Mouse (Mus musculus): ENCODE measurements around the gene Vmn2r19. TPM values are rescaled to one million over a fixed set of nuclear protein-coding genes. Genes with fewer than 3 reads are reported as not detected.
A peak's percentile ranks its signal among the peaks of the same experiment; 100 is the strongest.
"Not testable (repeated sequence)": the region's sequence is repeated elsewhere in the genome, so short reads cannot be mapped to it uniquely, and the experiment has no call there.

Vmn2r19 gene
- total RNA-seq (2021) = not detected
- long read RNA-seq = 0 reads

- DNase-seq (ENCODE audit: low spot score in 2 of 2) = no peak
Measured at GRCm38 (mm10) chr6:123308033-123308432, at the start of gene Vmn2r19. TSS of gene Vmn2r19 (plus strand) at chr6:123308333.

DNA sequence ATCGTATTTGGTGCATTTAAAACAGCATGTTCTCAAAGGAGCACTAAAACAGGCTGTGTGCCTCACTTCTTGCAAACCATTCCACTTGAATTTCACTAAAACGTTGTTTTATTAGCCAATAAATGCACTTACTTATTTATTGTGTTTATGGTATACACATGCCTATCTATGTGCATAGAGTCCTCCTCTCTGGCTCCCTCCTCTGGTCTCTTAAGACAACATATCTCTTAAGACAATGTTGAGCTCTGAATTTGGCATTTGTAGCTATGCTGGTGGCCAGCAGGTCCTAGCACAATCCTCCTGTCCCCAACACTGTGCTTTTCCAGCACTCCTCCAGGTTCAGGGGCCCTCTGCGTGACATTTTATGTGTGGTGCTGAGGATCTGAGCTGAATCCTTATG, 49.2 kb upstream of the Vmn2r19 start:
- DNase-seq (ENCODE audit: low spot score in 2 of 2) = no peak

GRCm38 (mm10) chr6:123259889-123260603, 48.1 kb upstream of the Vmn2r19 start:
- DNase-seq (ENCODE audit: low spot score in 2 of 2) = no peak

DNA sequence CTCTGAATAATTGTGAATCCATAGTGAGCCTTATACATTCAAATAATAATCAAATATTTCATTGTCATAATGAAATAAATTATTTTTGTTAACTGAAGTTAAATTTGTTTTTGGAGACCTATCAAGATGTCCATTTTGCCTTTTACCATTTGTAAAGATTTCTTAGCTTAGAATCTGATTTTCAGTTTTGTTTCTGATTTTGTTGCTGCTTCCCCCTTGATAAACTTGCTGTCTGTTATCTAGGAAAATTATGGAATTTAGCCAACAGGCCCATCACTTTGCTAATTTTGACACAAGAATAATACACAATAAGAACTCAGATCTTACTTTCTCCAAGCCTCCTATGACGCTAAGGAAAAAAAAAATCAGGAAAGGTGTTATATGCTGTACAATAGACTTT, 47.3 kb upstream of the Vmn2r19 start:
- no peak for DNase-seq (ENCODE audit: low spot score in 2 of 2)

- no peak for DNase-seq (ENCODE audit: low spot score in 2 of 2)
Measured at GRCm38 (mm10) chr6:123261555-123262161, 46.5 kb upstream of the Vmn2r19 start, which contains the start of gene Clec4d. TSS of gene Clec4d (plus strand) at chr6:123262111.

DNA sequence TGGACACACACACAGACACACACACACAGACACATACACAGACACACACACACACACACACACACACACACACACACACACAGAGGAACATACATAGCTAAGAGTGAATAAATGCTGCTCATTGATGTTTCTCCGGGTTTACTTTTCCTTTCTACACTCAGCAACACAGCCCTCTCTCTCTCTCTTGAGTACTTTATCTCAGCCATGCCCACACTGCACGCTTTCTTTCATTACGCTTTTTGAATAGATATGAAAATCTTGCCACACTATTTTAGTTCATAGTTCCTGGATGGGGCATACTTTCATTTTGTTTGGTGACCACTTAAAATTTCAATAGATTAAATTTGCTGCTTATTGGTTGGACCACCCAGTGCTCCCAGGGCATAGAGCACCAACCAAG, 43.9 kb upstream of the Vmn2r19 start:
- DNase-seq (ENCODE audit: low spot score in 2 of 2) = no peak

DNA sequence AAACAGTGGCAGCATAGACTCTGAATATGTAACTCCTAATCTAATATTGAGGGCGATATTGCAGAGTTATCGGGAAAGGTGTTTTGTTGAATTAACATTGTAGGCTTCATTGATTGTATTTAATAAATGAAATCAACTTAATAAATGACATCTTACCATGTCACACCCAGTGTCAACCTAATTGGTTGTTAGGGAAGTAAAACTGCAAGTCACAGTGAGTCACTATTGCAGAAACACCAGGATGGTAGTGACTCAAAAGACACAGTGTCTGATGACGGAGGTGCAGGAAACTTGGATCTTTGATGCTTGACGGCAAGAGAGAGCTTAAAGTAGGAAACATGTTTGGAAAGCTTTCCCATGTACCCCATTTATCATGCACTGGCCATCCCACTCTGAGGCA, 42.3 kb upstream of the Vmn2r19 start:
- DNase-seq (ENCODE audit: low spot score in 2 of 2) = no peak

DNA sequence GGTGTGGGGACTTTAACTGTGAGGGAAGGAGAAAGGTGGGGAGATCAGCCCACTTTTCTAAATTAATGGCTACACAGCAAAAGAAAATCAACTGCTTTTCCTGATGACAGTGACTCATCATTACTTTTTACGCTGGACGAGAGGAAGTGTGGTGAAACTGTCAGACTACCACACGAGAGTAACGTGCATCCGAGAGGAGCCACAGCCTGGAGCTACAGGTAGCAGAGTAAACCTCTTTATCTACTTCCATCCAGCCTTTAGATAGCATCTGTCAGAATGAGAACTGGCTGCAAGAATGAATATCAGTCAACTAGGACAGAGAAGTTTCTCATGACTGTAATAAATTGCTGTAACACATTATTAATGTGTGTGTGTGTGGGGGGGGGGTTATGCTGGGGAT, 41.2 kb upstream of the Vmn2r19 start:
- DNase-seq (ENCODE audit: low spot score in 2 of 2) = no peak

DNA sequence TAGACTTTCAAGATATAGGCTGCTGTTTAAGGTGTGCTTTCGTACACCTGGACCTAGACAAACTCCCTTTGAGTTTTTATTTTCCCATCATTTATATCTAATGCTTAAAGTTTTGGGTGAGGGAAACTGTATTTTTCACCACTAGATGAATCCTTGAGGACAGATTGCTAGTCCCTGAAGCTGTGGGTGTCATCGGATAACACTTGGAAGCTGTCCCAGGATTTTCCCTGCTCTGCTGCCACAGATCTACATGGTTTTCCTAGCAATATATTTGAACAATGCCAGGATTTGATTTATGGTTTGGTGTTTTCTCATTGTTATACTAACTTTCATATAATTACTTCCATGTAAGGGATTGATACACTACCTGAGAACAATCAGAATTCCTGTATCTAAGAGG, 28.7 kb upstream of the Vmn2r19 start:
- DNase-seq (ENCODE audit: low spot score in 2 of 2) = peak; percentile 12 to 62

GRCm38 (mm10) chr6:123286311-123286710, 21.8 kb upstream of the Vmn2r19 start:
- no peak for DNase-seq (ENCODE audit: low spot score in 2 of 2)

GRCm38 (mm10) chr6:123288931-123289330, 19.2 kb upstream of the Vmn2r19 start:
- DNase-seq (ENCODE audit: low spot score in 2 of 2) = no peak

DNA sequence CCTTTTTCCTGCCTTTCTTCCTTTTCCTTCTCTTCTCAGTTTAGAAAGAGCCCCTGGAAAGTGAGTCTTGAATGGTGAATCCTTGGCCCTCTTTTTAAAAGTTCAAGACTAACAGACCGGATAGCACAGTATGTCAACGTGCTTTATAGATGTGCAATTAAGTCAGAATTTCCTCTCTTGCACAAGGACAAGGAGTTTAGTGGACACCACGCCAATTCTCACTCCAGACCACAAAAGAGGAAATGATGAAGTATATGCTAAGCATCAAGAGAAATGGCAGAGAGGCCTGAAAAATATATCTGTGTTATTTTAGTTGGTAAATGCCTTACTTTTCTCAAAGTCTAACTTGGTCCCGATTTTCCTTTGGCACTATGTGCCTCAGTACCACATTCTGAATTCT, 18.4 kb upstream of the Vmn2r19 start, which contains the start of gene Clec4e:
Gene Clec4e, minus strand, starts transcription at position 118 of the 400 bp plus-strand sequence.
- DNase-seq (ENCODE audit: low spot score in 2 of 2) = no peak

- no peak for DNase-seq (ENCODE audit: low spot score in 2 of 2)
Measured at GRCm38 (mm10) chr6:123292751-123293400, 15.3 kb upstream of the Vmn2r19 start.

- DNase-seq (ENCODE audit: low spot score in 2 of 2) = not testable (repeated sequence)
Measured at GRCm38 (mm10) chr6:123293509-123293908, 14.6 kb upstream of the Vmn2r19 start.

GRCm38 (mm10) chr6:123296687-123297086, 11.4 kb upstream of the Vmn2r19 start:
- DNase-seq (ENCODE audit: low spot score in 2 of 2) = no peak

- not testable (repeated sequence) for DNase-seq (ENCODE audit: low spot score in 2 of 2)
Measured at GRCm38 (mm10) chr6:123306315-123306714, 1.8 kb upstream of the Vmn2r19 start.

GRCm38 (mm10) chr6:123332503-123332902, 24.4 kb downstream of the Vmn2r19 start:
- DNase-seq (ENCODE audit: low spot score in 2 of 2) = no peak

DNA sequence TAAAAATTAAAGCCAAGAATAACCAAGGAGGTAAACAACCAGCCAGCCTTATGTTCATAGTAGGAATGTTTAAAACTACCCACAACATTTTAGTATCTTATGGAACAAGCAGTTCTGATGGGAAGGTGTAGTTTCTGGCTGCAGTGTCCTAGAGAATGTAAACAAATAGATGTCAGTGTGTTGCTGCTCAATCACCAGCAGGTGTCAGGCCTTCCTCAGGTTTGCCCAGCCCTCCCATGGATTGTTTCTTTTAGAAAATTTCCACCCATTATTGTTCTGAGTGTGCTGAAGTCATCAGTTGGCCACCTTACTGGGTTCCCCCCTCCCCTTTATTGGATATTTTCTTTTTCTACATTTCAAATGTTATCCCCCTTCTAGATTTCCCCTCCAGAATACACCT, 32.0 kb downstream of the Vmn2r19 start:
- peak in 1 of 2 experiments; percentile 26 for DNase-seq (ENCODE audit: low spot score in 2 of 2)

DNA sequence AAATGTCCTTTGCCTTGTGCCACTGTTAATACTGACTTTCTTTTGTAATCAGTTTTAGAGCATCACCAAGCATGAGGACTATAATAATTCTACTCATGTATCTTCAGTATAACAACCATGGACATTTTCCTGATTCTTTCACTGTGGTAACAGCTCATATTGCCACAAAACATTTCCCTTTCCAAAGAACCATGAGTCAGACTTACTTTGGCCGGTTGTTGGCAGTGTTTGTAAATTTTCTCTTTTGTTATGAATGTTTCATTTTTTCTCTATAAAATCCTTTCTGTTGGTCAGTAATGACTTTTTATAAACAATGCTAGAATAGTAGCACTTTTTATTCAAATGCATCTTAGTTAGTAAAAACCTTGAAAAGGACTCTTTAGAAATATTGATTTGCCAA, 38.0 kb downstream of the Vmn2r19 start:
- DNase-seq (ENCODE audit: low spot score in 2 of 2) = no peak
